Mouse (Mus musculus) liver, embryonic 11.5 days (tissue): ENCODE data around the gene Defb19. TPM values are rescaled to one million over a fixed set of nuclear protein-coding genes. Genes with fewer than 3 reads are reported as not detected.

Source experiments
- ATAC-seq: fragments of 200-750 bp; cut with Nextera tagmentation; replicated peaks from 2 replicates; pipeline ENCODE4 v1.8.0; 2017; ENCODE audit warnings: moderate number of reproducible peaks, mild to moderate bottlenecking, moderate TSS enrichment, moderate library complexity; ENCODE audit not compliant: low FRiP score
- DNase-seq: peaks from one replicate; pipeline ENCODE4 v3.0.0-alpha.2; 2017; ENCODE audit warnings: low spot score
- H3K27ac ChIP-seq: fragments of 300-500 bp; sonication (generic); 2 replicates; pipeline ENCODE4 v1.5.1; 2014; ENCODE audit warnings: mild to moderate bottlenecking, low read depth, low read length, control low read depth
- H3K27me3 ChIP-seq: fragments of 300-500 bp; sonication (generic); replicated peaks from 2 replicates; pipeline ENCODE4 v1.6.1; 2014; ENCODE audit warnings: low read length, mixed read lengths; ENCODE audit not compliant: control insufficient read depth, insufficient read depth
- H3K36me3 ChIP-seq: fragments of 300-500 bp; sonication (generic); 2 replicates; pipeline ENCODE4 v1.6.1; 2014; ENCODE audit warnings: mild to moderate bottlenecking, low read length, moderate library complexity, mixed read lengths; ENCODE audit not compliant: control insufficient read depth, insufficient read depth
- H3K4me1 ChIP-seq: fragments of 300-500 bp; sonication (generic); replicated peaks from 2 replicates; pipeline ENCODE4 v1.6.1; 2014; ENCODE audit warnings: low read length, mixed read lengths; ENCODE audit not compliant: control insufficient read depth, insufficient read depth
- H3K4me2 ChIP-seq: fragments of 300-500 bp; sonication (generic); 2 replicates; pipeline ENCODE4 v1.6.1; 2014; ENCODE audit warnings: mild to moderate bottlenecking, control low read depth, moderate library complexity
- H3K4me3 ChIP-seq: fragments of 300-500 bp; sonication (generic); 2 replicates; pipeline ENCODE4 v1.5.1; 2014; ENCODE audit warnings: low read depth, low read length, control low read depth
- H3K9ac ChIP-seq: fragments of 300-500 bp; sonication (generic); 2 replicates; pipeline ENCODE4 v1.6.1; 2014; ENCODE audit warnings: low read depth, low read length, control low read depth
- H3K9me3 ChIP-seq: fragments of 300-500 bp; sonication (generic); 2 replicates; pipeline ENCODE4 v1.6.1; 2016; ENCODE audit warnings: low read length, inconsistent platforms, mixed read lengths; ENCODE audit not compliant: control insufficient read depth
- WGBS: fragments of 180-500 bp; shearing (Covaris S2); extraction: QIAGEN DNeasy Blood & Tissue Kit; methylation state at CpG from one replicate; pipeline ENCODE4 v1.1.7; 2014; 5-methylcytosine and 5-hydroxymethylcytosine counted together
- polyA plus RNA-seq: library from polyadenylated mRNA; unstranded; fragments of >200 nt; fragmentation: Nextera tagmentation; extraction: Ambion mirVana; gene quantifications from 2 replicates; pipeline ENCODE4 v1.2.1, GENCODE M21; 2014

Defb19 gene
- polyA plus RNA-seq, 1 experiment from 2014 or later, result not detected

GRCm38 (mm10) chr2:152572114-152572794, 7.9 kb downstream of the Defb19 start, which contains the start of gene Defb21:
Defb21 (plus strand) TSS chr2:152572744.
- no peaks in the 10 kb centered on the region for H3K9me3 ChIP-seq
- H3K4me2 ChIP-seq, result no peak within 1 kb of the TSS
- H3K9ac ChIP-seq, result no peak within 1 kb of the TSS
- no peaks in the 10 kb centered on the region for H3K4me1 ChIP-seq
- ATAC-seq, result no peak
- H3K27ac ChIP-seq, result no peak within 1 kb of the TSS
- H3K27me3 ChIP-seq, result no peaks in the 10 kb centered on the region
- no peak for DNase-seq
- no peaks in the 10 kb centered on the region for H3K36me3 ChIP-seq
- H3K4me3 ChIP-seq, result no peak within 1 kb of the TSS
- 57% methylated on average over 11 of the region's 11 CpGs for WGBS

GRCm38 (mm10) chr2:152570313-152570712, 9.8 kb downstream of the Defb19 start:
- no peak for DNase-seq
- Histone ChIP-seq H3K27ac (no peak overlapping the region), H3K4me3 (no peak overlapping the region), H3K9me3 (no peaks in the 10 kb centered on the region), H3K36me3 (no peaks in the 10 kb centered on the region), H3K9ac (no peak overlapping the region), H3K4me1 (no peaks in the 10 kb centered on the region), H3K27me3 (no peaks in the 10 kb centered on the region), H3K4me2 (no peak overlapping the region)
- WGBS, result 68% methylated on average over 6 of the region's 6 CpGs
- ATAC-seq, result no peak

- Histone ChIP-seq H3K9me3 (no peaks in the 10 kb centered on the region), H3K4me2 (no peak overlapping the region), H3K4me1 (no peaks in the 10 kb centered on the region), H3K9ac (no peak overlapping the region), H3K27me3 (no peaks in the 10 kb centered on the region), H3K27ac (no peak overlapping the region), H3K36me3 (no peaks in the 10 kb centered on the region), H3K4me3 (no peak overlapping the region)
- WGBS, result 77% methylated on average over 4 of the region's 4 CpGs
- no peak for DNase-seq
- ATAC-seq, result no peak
Observed at GRCm38 (mm10) chr2:152569881-152570280, 10.2 kb downstream of the Defb19 start.

GRCm38 (mm10) chr2:152569038-152569437, 11.1 kb downstream of the Defb19 start, which contains the start of gene Gm17416:
Gm17416 (plus strand) TSS chr2:152569338.
- H3K4me2 ChIP-seq, result no peak within 1 kb of the TSS
- no peak for ATAC-seq
- H3K36me3 ChIP-seq, result no peaks in the 10 kb centered on the region
- H3K27ac ChIP-seq, result no peak within 1 kb of the TSS
- 82% methylated on average over 5 of the region's 5 CpGs for WGBS
- no peak within 1 kb of the TSS for H3K9ac ChIP-seq
- no peak for DNase-seq
- H3K4me1 ChIP-seq, result no peaks in the 10 kb centered on the region
- H3K4me3 ChIP-seq, result no peak within 1 kb of the TSS
- H3K9me3 ChIP-seq, result no peaks in the 10 kb centered on the region
- no peaks in the 10 kb centered on the region for H3K27me3 ChIP-seq

GRCm38 (mm10) chr2:152556655-152557054, 23.5 kb downstream of the Defb19 start:
- DNase-seq (no peak), ATAC-seq (no peak)
- Histone ChIP-seq H3K4me1 (no peaks in the 10 kb centered on the region; the same call in 1 of the 2 replicates), H3K27ac (no peak overlapping the region), H3K4me2 (no peak overlapping the region), H3K9me3 (no peaks in the 10 kb centered on the region), H3K9ac (no peak overlapping the region), H3K4me3 (no peak overlapping the region), H3K36me3 (no peaks in the 10 kb centered on the region), H3K27me3 (no peaks in the 10 kb centered on the region)
- 73% methylated on average over 7 of the region's 7 CpGs for WGBS

GRCm38 (mm10) chr2:152553774-152554423, 26.2 kb downstream of the Defb19 start:
- H3K9ac ChIP-seq, result no peak overlapping the region
- no peaks in the 10 kb centered on the region for H3K36me3 ChIP-seq
- no peaks in the 10 kb centered on the region for H3K27me3 ChIP-seq
- no peaks in the 10 kb centered on the region for H3K4me1 ChIP-seq
- H3K4me2 ChIP-seq, result no peak overlapping the region
- H3K9me3 ChIP-seq, result no peaks in the 10 kb centered on the region
- H3K27ac ChIP-seq, result no peak overlapping the region
- no peak overlapping the region for H3K4me3 ChIP-seq
- peak; percentile 35 for DNase-seq
- no peak for ATAC-seq
- 12% methylated on average over 16 of the region's 16 CpGs for WGBS

- no peak overlapping the region for H3K4me2 ChIP-seq
- ATAC-seq (no peak), DNase-seq (no peak)
- no peak overlapping the region for H3K27ac ChIP-seq
- H3K27me3 ChIP-seq, result no peaks in the 10 kb centered on the region
- WGBS, result 67% methylated on average over 5 of the region's 5 CpGs
- no peak overlapping the region for H3K4me3 ChIP-seq
- H3K36me3 ChIP-seq, result no peaks in the 10 kb centered on the region
- no peak overlapping the region for H3K9ac ChIP-seq
- no peaks in the 10 kb centered on the region for H3K9me3 ChIP-seq
- H3K4me1 ChIP-seq, result no peaks in the 10 kb centered on the region
Observed at GRCm38 (mm10) chr2:152548124-152548523, 32.0 kb downstream of the Defb19 start.

- Histone ChIP-seq H3K4me1 (no peaks in the 10 kb centered on the region), H3K9ac (no peak overlapping the region), H3K27ac (no peak overlapping the region), H3K36me3 (no peaks in the 10 kb centered on the region), H3K27me3 (no peaks in the 10 kb centered on the region), H3K4me3 (no peak overlapping the region), H3K4me2 (no peak overlapping the region), H3K9me3 (no peaks in the 10 kb centered on the region)
- DNase-seq, result no peak
- WGBS, result 34% methylated on average over 4 of the region's 4 CpGs
- no peak for ATAC-seq
Observed at GRCm38 (mm10) chr2:152544691-152545090, 35.4 kb downstream of the Defb19 start.

GRCm38 (mm10) chr2:152543478-152543877, 36.6 kb downstream of the Defb19 start:
- Histone ChIP-seq H3K27me3 (no peaks in the 10 kb centered on the region), H3K36me3 (no peaks in the 10 kb centered on the region), H3K27ac (no peak overlapping the region), H3K4me2 (no peak overlapping the region), H3K9ac (no peak overlapping the region), H3K9me3 (no peaks in the 10 kb centered on the region), H3K4me1 (no peaks in the 10 kb centered on the region), H3K4me3 (no peak overlapping the region)
- ATAC-seq (no peak), DNase-seq (no peak)
- WGBS, result 83% methylated on average over 4 of the region's 4 CpGs
